Mouse (Mus musculus) 416B (cell line): ENCODE data around the gene Prkcq.

Source experiments
- DNase-seq: peaks from one replicate; pipeline ENCODE4 v3.0.0; 2011; ENCODE audit warnings: low read depth

Prkcq gene

GRCm38 (mm10) chr2:11171754-11172501 is at the start of gene Prkcq:
Gene Prkcq, plus strand, starts transcription at chr2:11172108.
- DNase-seq, result no peak

- no peak for DNase-seq
Observed at GRCm38 (mm10) chr2:11130881-11131280, 41.0 kb upstream of the Prkcq start.

- DNase-seq, result no peak
Observed at GRCm38 (mm10) chr2:11135718-11136117, 36.2 kb upstream of the Prkcq start.

- no peak for DNase-seq
Observed at GRCm38 (mm10) chr2:11138076-11138475, 33.8 kb upstream of the Prkcq start.

GRCm38 (mm10) chr2:11139518-11140152 is 32.3 kb upstream of the Prkcq start:
- no peak for DNase-seq

GRCm38 (mm10) chr2:11140385-11140784 is 31.5 kb upstream of the Prkcq start:
- no peak for DNase-seq

GRCm38 (mm10) chr2:11149091-11149490 is 22.8 kb upstream of the Prkcq start:
- no peak for DNase-seq

GRCm38 (mm10) chr2:11150975-11151374 is 20.9 kb upstream of the Prkcq start:
- DNase-seq, result no peak

- no peak for DNase-seq
Observed at GRCm38 (mm10) chr2:11151655-11152323, 20.1 kb upstream of the Prkcq start.

- DNase-seq, result no peak
Observed at GRCm38 (mm10) chr2:11159641-11160040, 12.3 kb upstream of the Prkcq start.

GRCm38 (mm10) chr2:11160696-11161095 is 11.2 kb upstream of the Prkcq start:
- DNase-seq, result no peak

GRCm38 (mm10) chr2:11161336-11161735 is 10.6 kb upstream of the Prkcq start:
- DNase-seq, result no peak

GRCm38 (mm10) chr2:11162701-11163100 is 9.2 kb upstream of the Prkcq start:
- DNase-seq, result no peak

GRCm38 (mm10) chr2:11164170-11164569 is 7.7 kb upstream of the Prkcq start:
- no peak for DNase-seq

GRCm38 (mm10) chr2:11169721-11170335 is 2.1 kb upstream of the Prkcq start:
- no peak for DNase-seq

GRCm38 (mm10) chr2:11172831-11173414 is 1.0 kb downstream of the Prkcq start:
- no peak for DNase-seq

GRCm38 (mm10) chr2:11173521-11173920 is 1.6 kb downstream of the Prkcq start:
- DNase-seq, result no peak

GRCm38 (mm10) chr2:11174101-11174500 is 2.2 kb downstream of the Prkcq start:
- no peak for DNase-seq

GRCm38 (mm10) chr2:11177880-11178279 is 6.0 kb downstream of the Prkcq start:
- DNase-seq, result no peak

GRCm38 (mm10) chr2:11181510-11181909 is 9.6 kb downstream of the Prkcq start:
- DNase-seq, result no peak

GRCm38 (mm10) chr2:11182096-11182495 is 10.2 kb downstream of the Prkcq start:
- DNase-seq, result no peak

GRCm38 (mm10) chr2:11183991-11184390 is 12.1 kb downstream of the Prkcq start:
- no peak for DNase-seq
